Mouse (Mus musculus): ENCODE measurements around the gene Wdr25. TPM values are rescaled to one million over a fixed set of nuclear protein-coding genes. Genes with fewer than 3 reads are reported as not detected.

Wdr25 gene
- polyA plus RNA-seq, 1 experiment = 21.3 TPM

GRCm38 (mm10) chr12:108879138-108879537 is 14.3 kb upstream of the Wdr25 start:
- WGBS = 89% methylated on average over 4 of the region's 4 CpGs

GRCm38 (mm10) chr12:108880606-108881005 is 12.8 kb upstream of the Wdr25 start:
- WGBS = 67% methylated on average over 5 of the region's 5 CpGs
- no peak for TF ChIP-seq CTCF (conservative IDR thresholded peaks at IDR 0.05; ENCODE audit: insufficient read depth, insufficient read length, low read depth, low read length)
- no peak for TF ChIP-seq POLR2A (IDR thresholded peaks at IDR 0.05; ENCODE audit: low read depth, low read length)

More at GRCm38 (mm10) chr12:108879138-108879537, 14.3 kb upstream of the Wdr25 start:
- Histone ChIP-seq H3K4me3 (ENCODE audit: insufficient read depth, low read depth, low read length) (no peak overlapping the region), H3K36me3 (ENCODE audit: control insufficient read depth, insufficient read depth, low read length) (no peaks in the 10 kb centered on the region; the same call in 1 of the 2 replicates), H3K4me1 (ENCODE audit: control insufficient read depth, insufficient read depth, low read length) (no peaks in the 10 kb centered on the region), H3K27me3 (replicated peaks; ENCODE audit: control insufficient read depth, insufficient read depth, low read length) (no peaks in the 10 kb centered on the region), H3K27ac (ENCODE audit: insufficient read depth, low read depth, low read length) (no peak overlapping the region)
- DNase-seq = no peak
- TF ChIP-seq CTCF (conservative IDR thresholded peaks at IDR 0.05; ENCODE audit: insufficient read depth, insufficient read length, low read depth, low read length) = no peak
- TF ChIP-seq POLR2A (IDR thresholded peaks at IDR 0.05; ENCODE audit: low read depth, low read length) = no peak

GRCm38 (mm10) chr12:108881192-108881591 is 12.2 kb upstream of the Wdr25 start:
- Histone ChIP-seq H3K4me1 (ENCODE audit: control insufficient read depth, insufficient read depth, low read length) (no peaks in the 10 kb centered on the region), H3K27me3 (replicated peaks; ENCODE audit: control insufficient read depth, insufficient read depth, low read length) (no peaks in the 10 kb centered on the region), H3K27ac (ENCODE audit: insufficient read depth, low read depth, low read length) (no peak overlapping the region), H3K4me3 (ENCODE audit: insufficient read depth, low read depth, low read length) (no peak overlapping the region), H3K36me3 (ENCODE audit: control insufficient read depth, insufficient read depth, low read length) (no peaks in the 10 kb centered on the region; the same call in 1 of the 2 replicates)
- TF ChIP-seq CTCF (conservative IDR thresholded peaks at IDR 0.05; ENCODE audit: insufficient read depth, insufficient read length, low read depth, low read length) (no peak), POLR2A (IDR thresholded peaks at IDR 0.05; ENCODE audit: low read depth, low read length) (no peak)
- 74% methylated on average over 3 of the region's 3 CpGs for WGBS
- no peak for DNase-seq

More at GRCm38 (mm10) chr12:108880606-108881005, 12.8 kb upstream of the Wdr25 start:
- Histone ChIP-seq H3K27me3 (replicated peaks; ENCODE audit: control insufficient read depth, insufficient read depth, low read length) (no peaks in the 10 kb centered on the region), H3K4me1 (ENCODE audit: control insufficient read depth, insufficient read depth, low read length) (no peaks in the 10 kb centered on the region), H3K27ac (ENCODE audit: insufficient read depth, low read depth, low read length) (no peak overlapping the region), H3K4me3 (ENCODE audit: insufficient read depth, low read depth, low read length) (no peak overlapping the region), H3K36me3 (ENCODE audit: control insufficient read depth, insufficient read depth, low read length) (no peaks in the 10 kb centered on the region; the same call in 1 of the 2 replicates)
- DNase-seq = no peak

GRCm38 (mm10) chr12:108882776-108883175 is 10.7 kb upstream of the Wdr25 start:
- peaks cover 2% of the 10 kb centered on the region; the same call in 1 of the 2 replicates for H3K36me3 ChIP-seq (ENCODE audit: control insufficient read depth, insufficient read depth, low read length)
- TF ChIP-seq POLR2A (IDR thresholded peaks at IDR 0.05; ENCODE audit: low read depth, low read length) (no peak), CTCF (conservative IDR thresholded peaks at IDR 0.05; ENCODE audit: insufficient read depth, insufficient read length, low read depth, low read length) (no peak)
- no peak for DNase-seq
- no peak overlapping the region for H3K4me3 ChIP-seq (ENCODE audit: insufficient read depth, low read depth, low read length)
- no peak overlapping the region for H3K27ac ChIP-seq (ENCODE audit: insufficient read depth, low read depth, low read length)
- no peaks in the 10 kb centered on the region for H3K27me3 ChIP-seq (replicated peaks; ENCODE audit: control insufficient read depth, insufficient read depth, low read length)
- WGBS = 83% methylated on average over 8 of the region's 8 CpGs
- no peaks in the 10 kb centered on the region for H3K4me1 ChIP-seq (ENCODE audit: control insufficient read depth, insufficient read depth, low read length)

- Histone ChIP-seq H3K4me1 (ENCODE audit: control insufficient read depth, insufficient read depth, low read length) (no peaks in the 10 kb centered on the region), H3K27me3 (replicated peaks; ENCODE audit: control insufficient read depth, insufficient read depth, low read length) (no peaks in the 10 kb centered on the region), H3K36me3 (ENCODE audit: control insufficient read depth, insufficient read depth, low read length) (peaks cover 2% of the 10 kb centered on the region; the same call in 1 of the 2 replicates), H3K4me3 (ENCODE audit: insufficient read depth, low read depth, low read length) (no peak overlapping the region), H3K27ac (ENCODE audit: insufficient read depth, low read depth, low read length) (peak overlapping the region; percentile 22; the same call in 1 of the 2 replicates)
- DNase-seq = peak; percentile 59
- no peak for TF ChIP-seq POLR2A (IDR thresholded peaks at IDR 0.05; ENCODE audit: low read depth, low read length)
- no peak for TF ChIP-seq CTCF (conservative IDR thresholded peaks at IDR 0.05; ENCODE audit: insufficient read depth, insufficient read length, low read depth, low read length)
- WGBS = 85% methylated on average over 1 of the region's 1 CpGs
Observed at GRCm38 (mm10) chr12:108885906-108886305, 7.5 kb upstream of the Wdr25 start.

GRCm38 (mm10) chr12:108887077-108887476 is 6.4 kb upstream of the Wdr25 start:
- TF ChIP-seq POLR2A (IDR thresholded peaks at IDR 0.05; ENCODE audit: low read depth, low read length) (no peak), CTCF (conservative IDR thresholded peaks at IDR 0.05; ENCODE audit: insufficient read depth, insufficient read length, low read depth, low read length) (no peak)
- WGBS = 72% methylated on average over 4 of the region's 4 CpGs
- H3K4me3 ChIP-seq (ENCODE audit: insufficient read depth, low read depth, low read length) = no peak overlapping the region
- DNase-seq = no peak
- H3K27ac ChIP-seq (ENCODE audit: insufficient read depth, low read depth, low read length) = no peak overlapping the region
- no peaks in the 10 kb centered on the region for H3K4me1 ChIP-seq (ENCODE audit: control insufficient read depth, insufficient read depth, low read length)
- peaks cover 2% of the 10 kb centered on the region; the same call in 1 of the 2 replicates for H3K36me3 ChIP-seq (ENCODE audit: control insufficient read depth, insufficient read depth, low read length)
- no peaks in the 10 kb centered on the region for H3K27me3 ChIP-seq (replicated peaks; ENCODE audit: control insufficient read depth, insufficient read depth, low read length)

GRCm38 (mm10) chr12:108888632-108889031 is 4.8 kb upstream of the Wdr25 start:
- no peak for DNase-seq
- Histone ChIP-seq H3K36me3 (ENCODE audit: control insufficient read depth, insufficient read depth, low read length) (peaks cover 2% of the 10 kb centered on the region; the same call in 1 of the 2 replicates), H3K4me3 (ENCODE audit: insufficient read depth, low read depth, low read length) (no peak overlapping the region), H3K27ac (ENCODE audit: insufficient read depth, low read depth, low read length) (no peak overlapping the region), H3K27me3 (replicated peaks; ENCODE audit: control insufficient read depth, insufficient read depth, low read length) (no peaks in the 10 kb centered on the region), H3K4me1 (ENCODE audit: control insufficient read depth, insufficient read depth, low read length) (no peaks in the 10 kb centered on the region)
- 64% methylated on average over 4 of the region's 4 CpGs for WGBS
- TF ChIP-seq CTCF (conservative IDR thresholded peaks at IDR 0.05; ENCODE audit: insufficient read depth, insufficient read length, low read depth, low read length) (no peak), POLR2A (IDR thresholded peaks at IDR 0.05; ENCODE audit: low read depth, low read length) (no peak)

All from kidney, adult 2 months (tissue).